Mouse (Mus musculus): Measurements from ENCODE around the gene Adar. TPM values are rescaled to one million over a fixed set of nuclear protein-coding genes. Genes with fewer than 3 reads are reported as not detected.
"Not testable (repeated sequence)": the region's sequence is repeated elsewhere in the genome, so short reads cannot be mapped to it uniquely, and the experiment has no call there.

The Adar gene
- polyA plus RNA-seq, 1 experiment from 2014 or later = 8.0 TPM

- no peaks in the 10 kb centered on the region for H3K36me3 ChIP-seq (ENCODE audit: control insufficient read depth, insufficient read depth, low read length)
- H3K27ac ChIP-seq (replicated peaks in 1 of 2; ENCODE audit: control insufficient read depth in 1 of 2, insufficient read depth in 1 of 2, low read depth in 2 of 2, low read length in 2 of 2) = no peak overlapping the region
- no peaks in the 10 kb centered on the region for H3K27me3 ChIP-seq (ENCODE audit: control insufficient read depth, insufficient read depth, low read length)
- WGBS = 85% methylated on average over 3 of the region's 3 CpGs
- ATAC-seq (ENCODE audit: insufficient number of reproducible peaks, insufficient read depth, low FRiP score, low read depth) = no peak
- H3K4me2 ChIP-seq (ENCODE audit: low read length) = no peak overlapping the region
- H3K4me3 ChIP-seq (ENCODE audit: control insufficient read depth in 1 of 2, insufficient read depth in 1 of 2, low read depth in 1 of 2, low read length in 2 of 2) = no peak overlapping the region
- H3K9ac ChIP-seq (ENCODE audit: low read length) = no peak overlapping the region
- H3K9me3 ChIP-seq (ENCODE audit: control insufficient read depth, low read length) = no peaks in the 10 kb centered on the region
- peaks cover 0 to 4% of the 10 kb centered on the region in 2 experiments; a peak in 1 of 4 replicates for H3K4me1 ChIP-seq (ENCODE audit: control insufficient read depth in 2 of 2, insufficient read depth in 2 of 2, low read length in 2 of 2)
These were observed 83.7 kb downstream of the Adar start for GRCm38 (mm10) chr3:89798518-89798917.

GRCm38 (mm10) chr3:89799476-89799875 is 84.7 kb downstream of the Adar start:
- H3K27ac ChIP-seq (replicated peaks in 1 of 2; ENCODE audit: control insufficient read depth in 1 of 2, insufficient read depth in 1 of 2, low read depth in 2 of 2, low read length in 2 of 2) = no peak overlapping the region
- peak overlapping the region; percentile 61 for H3K4me2 ChIP-seq (ENCODE audit: low read length)
- no peaks in the 10 kb centered on the region for H3K9me3 ChIP-seq (ENCODE audit: control insufficient read depth, low read length)
- 2% methylated on average over 13 of the region's 13 CpGs for WGBS
- peak overlapping the region; percentile 18 to 22; a peak in 2 of 4 replicates for H3K4me3 ChIP-seq (ENCODE audit: control insufficient read depth in 1 of 2, insufficient read depth in 1 of 2, low read depth in 1 of 2, low read length in 2 of 2)
- peaks cover 0 to 4% of the 10 kb centered on the region in 2 experiments; a peak in 1 of 4 replicates for H3K4me1 ChIP-seq (ENCODE audit: control insufficient read depth in 2 of 2, insufficient read depth in 2 of 2, low read length in 2 of 2)
- no peaks in the 10 kb centered on the region for H3K36me3 ChIP-seq (ENCODE audit: control insufficient read depth, insufficient read depth, low read length)
- 0 out of 2 replicates have a peak, but pooled peaks have one; percentile 35 for ATAC-seq (ENCODE audit: insufficient number of reproducible peaks, insufficient read depth, low FRiP score, low read depth)
- no peaks in the 10 kb centered on the region for H3K27me3 ChIP-seq (ENCODE audit: control insufficient read depth, insufficient read depth, low read length)
- peak overlapping the region; percentile 56; the same call in 1 of the 2 replicates for H3K9ac ChIP-seq (ENCODE audit: low read length)

DNA sequence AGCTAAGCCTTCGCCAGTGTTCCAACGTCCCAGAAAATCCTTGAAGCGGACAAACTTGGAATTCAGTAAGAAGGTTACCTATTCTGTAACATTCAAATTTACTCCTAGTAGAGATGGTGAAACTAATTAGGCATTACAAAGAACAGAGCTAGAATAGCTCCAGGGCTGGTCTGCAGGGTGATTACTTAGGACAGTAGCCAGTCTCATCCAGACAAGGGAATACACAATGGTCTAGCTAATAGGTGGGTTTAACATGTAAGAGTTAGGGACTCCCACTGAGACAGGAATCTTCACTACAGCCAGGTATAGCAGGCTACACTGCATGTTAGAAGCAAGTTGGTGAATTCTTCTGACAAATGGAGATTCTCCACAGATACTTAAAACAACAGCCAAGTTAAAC is 85.3 kb downstream of the Adar start:
- H3K9ac ChIP-seq (ENCODE audit: low read length); H3K4me2 ChIP-seq (ENCODE audit: low read length); H3K27me3 ChIP-seq (ENCODE audit: control insufficient read depth, insufficient read depth, low read length); ATAC-seq (ENCODE audit: insufficient number of reproducible peaks, insufficient read depth, low FRiP score, low read depth); H3K9me3 ChIP-seq (ENCODE audit: control insufficient read depth, low read length); H3K27ac ChIP-seq (replicated peaks in 1 of 2; ENCODE audit: control insufficient read depth in 1 of 2, insufficient read depth in 1 of 2, low read depth in 2 of 2, low read length in 2 of 2); H3K4me3 ChIP-seq (ENCODE audit: control insufficient read depth in 1 of 2, insufficient read depth in 1 of 2, low read depth in 1 of 2, low read length in 2 of 2); H3K36me3 ChIP-seq (ENCODE audit: control insufficient read depth, insufficient read depth, low read length); H3K4me1 ChIP-seq (ENCODE audit: control insufficient read depth in 2 of 2, insufficient read depth in 2 of 2, low read length in 2 of 2): not testable (repeated sequence)
- 41% methylated on average over 3 of the region's 3 CpGs for WGBS

DNA sequence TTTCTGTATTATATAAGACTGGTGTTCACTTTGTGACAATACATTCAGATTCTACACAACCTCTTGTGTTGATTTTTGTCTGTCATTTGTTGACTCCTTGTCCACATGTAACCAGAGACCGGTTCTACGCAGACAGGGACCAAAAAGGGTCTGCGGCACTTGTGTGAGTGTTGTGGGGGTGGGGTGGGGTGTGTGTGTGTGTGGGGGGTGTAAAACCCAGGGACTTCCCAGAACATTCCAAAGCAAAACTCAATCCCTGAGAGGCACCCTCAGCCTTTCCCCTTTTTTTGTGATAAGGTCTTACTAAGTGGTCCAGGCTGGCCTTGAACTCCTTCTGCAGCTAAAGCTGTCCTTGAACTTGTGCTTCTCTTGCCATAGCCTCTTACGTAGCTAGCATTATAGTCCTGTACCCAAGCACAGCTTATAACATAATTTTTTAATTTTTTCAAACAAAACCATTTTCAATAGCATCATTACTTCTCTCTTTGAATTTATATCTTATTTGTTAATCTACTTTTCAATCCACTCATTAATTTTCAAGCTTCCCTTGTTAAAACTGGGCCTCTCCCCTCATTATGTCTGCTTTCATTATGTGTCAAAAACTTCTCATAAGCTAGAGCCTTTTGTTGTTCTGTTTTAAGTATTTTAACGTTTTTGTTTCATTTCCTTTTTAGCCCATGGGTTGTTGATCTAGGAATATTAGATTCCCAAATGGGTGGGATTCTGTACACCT is 86.1 kb downstream of the Adar start:
- Histone ChIP-seq H3K36me3 (ENCODE audit: control insufficient read depth, insufficient read depth, low read length) (no peaks in the 10 kb centered on the region), H3K27ac (replicated peaks in 1 of 2; ENCODE audit: control insufficient read depth in 1 of 2, insufficient read depth in 1 of 2, low read depth in 2 of 2, low read length in 2 of 2) (no peak overlapping the region), H3K4me2 (ENCODE audit: low read length) (no peak overlapping the region), H3K4me1 (ENCODE audit: control insufficient read depth in 2 of 2, insufficient read depth in 2 of 2, low read length in 2 of 2) (peaks cover 0 to 4% of the 10 kb centered on the region in 2 experiments; a peak in 1 of 4 replicates), H3K4me3 (ENCODE audit: control insufficient read depth in 1 of 2, insufficient read depth in 1 of 2, low read depth in 1 of 2, low read length in 2 of 2) (no peak overlapping the region), H3K9ac (ENCODE audit: low read length) (no peak overlapping the region), H3K27me3 (ENCODE audit: control insufficient read depth, insufficient read depth, low read length) (no peaks in the 10 kb centered on the region), H3K9me3 (ENCODE audit: control insufficient read depth, low read length) (no peaks in the 10 kb centered on the region)
- no peak for ATAC-seq (ENCODE audit: insufficient number of reproducible peaks, insufficient read depth, low FRiP score, low read depth)
- WGBS = 59% methylated on average over 5 of the region's 5 CpGs

DNA sequence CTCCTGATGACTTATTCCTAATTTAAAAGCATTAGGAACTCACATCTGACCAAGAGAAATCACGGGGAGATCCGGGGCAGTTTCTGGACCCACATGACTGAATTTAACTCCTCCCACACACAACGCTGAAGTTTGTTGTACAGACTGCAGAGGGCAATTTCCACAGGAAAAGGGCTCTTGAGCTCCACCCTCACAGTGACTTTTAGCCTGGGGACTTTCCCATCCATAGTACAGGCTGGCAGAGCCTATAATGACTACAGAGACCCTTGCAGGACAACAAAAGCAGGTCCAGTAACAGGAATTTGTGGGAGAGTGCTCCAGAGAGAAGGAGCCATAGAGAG is 86.7 kb downstream of the Adar start:
- no peak overlapping the region for H3K4me3 ChIP-seq (ENCODE audit: control insufficient read depth in 1 of 2, insufficient read depth in 1 of 2, low read depth in 1 of 2, low read length in 2 of 2)
- H3K36me3 ChIP-seq (ENCODE audit: control insufficient read depth, insufficient read depth, low read length) = no peaks in the 10 kb centered on the region
- 24% methylated on average over 3 of the region's 3 CpGs for WGBS
- no peaks in the 10 kb centered on the region for H3K9me3 ChIP-seq (ENCODE audit: control insufficient read depth, low read length)
- no peaks in the 10 kb centered on the region for H3K27me3 ChIP-seq (ENCODE audit: control insufficient read depth, insufficient read depth, low read length)
- ATAC-seq (ENCODE audit: insufficient number of reproducible peaks, insufficient read depth, low FRiP score, low read depth) = no peak
- H3K4me1 ChIP-seq (ENCODE audit: control insufficient read depth in 2 of 2, insufficient read depth in 2 of 2, low read length in 2 of 2) = peaks cover 0 to 4% of the 10 kb centered on the region in 2 experiments; a peak in 1 of 4 replicates
- 0 out of 4 replicates have a peak overlapping the region, but pooled peaks of 1 of the 2 experiments have one; percentile 6 for H3K27ac ChIP-seq (replicated peaks in 1 of 2; ENCODE audit: control insufficient read depth in 1 of 2, insufficient read depth in 1 of 2, low read depth in 2 of 2, low read length in 2 of 2)
- no peak overlapping the region for H3K4me2 ChIP-seq (ENCODE audit: low read length)
- no peak overlapping the region for H3K9ac ChIP-seq (ENCODE audit: low read length)

DNA sequence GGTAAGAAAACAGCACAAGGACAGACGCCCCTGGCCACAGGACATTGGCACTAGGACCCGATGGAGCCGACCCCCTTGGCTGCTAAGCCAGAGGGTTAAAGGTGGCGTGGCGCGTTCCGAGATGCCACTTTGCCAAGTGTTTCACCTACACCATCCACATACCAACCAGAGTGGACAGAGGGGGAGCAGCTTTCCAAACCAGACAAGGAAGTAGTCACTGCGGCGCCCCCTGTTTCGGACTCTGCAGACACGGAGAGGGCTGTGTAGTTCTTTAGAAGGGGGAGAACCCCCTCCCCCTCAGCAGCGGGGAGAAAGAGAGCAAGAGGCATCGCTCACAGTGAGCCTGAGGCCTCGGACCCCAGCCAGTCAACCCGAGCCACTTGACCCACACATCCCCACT is 88.1 kb downstream of the Adar start:
- Histone ChIP-seq H3K4me2 (ENCODE audit: low read length) (no peak overlapping the region), H3K9ac (ENCODE audit: low read length) (no peak overlapping the region), H3K9me3 (ENCODE audit: control insufficient read depth, low read length) (no peaks in the 10 kb centered on the region), H3K36me3 (ENCODE audit: control insufficient read depth, insufficient read depth, low read length) (no peaks in the 10 kb centered on the region), H3K4me3 (ENCODE audit: control insufficient read depth in 1 of 2, insufficient read depth in 1 of 2, low read depth in 1 of 2, low read length in 2 of 2) (no peak overlapping the region), H3K4me1 (ENCODE audit: control insufficient read depth in 2 of 2, insufficient read depth in 2 of 2, low read length in 2 of 2) (peaks cover 0 to 4% of the 10 kb centered on the region in 2 experiments; a peak in 1 of 4 replicates), H3K27ac (replicated peaks in 1 of 2; ENCODE audit: control insufficient read depth in 1 of 2, insufficient read depth in 1 of 2, low read depth in 2 of 2, low read length in 2 of 2) (no peak overlapping the region), H3K27me3 (ENCODE audit: control insufficient read depth, insufficient read depth, low read length) (no peaks in the 10 kb centered on the region)
- no peak for ATAC-seq (ENCODE audit: insufficient number of reproducible peaks, insufficient read depth, low FRiP score, low read depth)
- 80% methylated on average over 14 of the region's 15 CpGs for WGBS

Data from heart, embryonic 14.5 days (tissue).